Mouse (Mus musculus): ENCODE data around the gene Gsg1l. TPM values are rescaled to one million over a fixed set of nuclear protein-coding genes. Genes with fewer than 3 reads are reported as not detected.

Gsg1l gene
- polyA plus RNA-seq, 1 experiment from 2014 or later: 1.9 TPM

GRCm38 (mm10) chr7:125989969-125990368 lies 92.2 kb downstream of the Gsg1l start:
- Histone ChIP-seq H3K9ac (no peak overlapping the region), H3K4me2 (no peak overlapping the region), H3K4me3 (replicated peaks) (no peak overlapping the region), H3K9me3 (no peaks in the 10 kb centered on the region), H3K27me3 (no peaks in the 10 kb centered on the region; the same call in 1 of the 2 replicates), H3K4me1 (peaks cover 14% of the 10 kb centered on the region), H3K27ac (no peak overlapping the region), H3K36me3 (replicated peaks) (no peaks in the 10 kb centered on the region)
- no peak for ATAC-seq (ENCODE audit: low FRiP score)
- WGBS: 79% methylated on average over 7 of the region's 7 CpGs

- H3K4me1 ChIP-seq: peaks cover 15% of the 10 kb centered on the region
- WGBS: 6% methylated on average over 4 of the region's 4 CpGs
Observed at GRCm38 (mm10) chr7:125989489-125989888, 92.7 kb downstream of the Gsg1l start.

GRCm38 (mm10) chr7:125988326-125988725 lies 93.9 kb downstream of the Gsg1l start:
- H3K4me2 ChIP-seq: no peak overlapping the region
- H3K36me3 ChIP-seq (replicated peaks): no peaks in the 10 kb centered on the region
- no peak for ATAC-seq (ENCODE audit: low FRiP score)
- H3K4me3 ChIP-seq (replicated peaks): no peak overlapping the region
- peaks cover 4% of the 10 kb centered on the region; the same call in 1 of the 2 replicates for H3K27me3 ChIP-seq
- H3K9me3 ChIP-seq: no peaks in the 10 kb centered on the region
- H3K9ac ChIP-seq: no peak overlapping the region
- 84% methylated on average over 3 of the region's 3 CpGs for WGBS
- peaks cover 27% of the 10 kb centered on the region for H3K4me1 ChIP-seq
- H3K27ac ChIP-seq: no peak overlapping the region

More at GRCm38 (mm10) chr7:125989489-125989888, 92.7 kb downstream of the Gsg1l start:
- H3K36me3 ChIP-seq (replicated peaks): no peaks in the 10 kb centered on the region
- H3K27me3 ChIP-seq: no peaks in the 10 kb centered on the region; the same call in 1 of the 2 replicates
- no peak overlapping the region for H3K4me3 ChIP-seq (replicated peaks)
- ATAC-seq (ENCODE audit: low FRiP score): no peak
- no peaks in the 10 kb centered on the region for H3K9me3 ChIP-seq
- no peak overlapping the region for H3K4me2 ChIP-seq
- no peak overlapping the region for H3K9ac ChIP-seq
- H3K27ac ChIP-seq: no peak overlapping the region

- Histone ChIP-seq H3K27me3 (peaks cover 5% of the 10 kb centered on the region; the same call in 1 of the 2 replicates), H3K36me3 (replicated peaks) (no peaks in the 10 kb centered on the region), H3K4me2 (no peak overlapping the region), H3K9ac (no peak overlapping the region), H3K27ac (no peak overlapping the region), H3K9me3 (no peaks in the 10 kb centered on the region), H3K4me3 (replicated peaks) (no peak overlapping the region), H3K4me1 (peaks cover 27% of the 10 kb centered on the region)
- 84% methylated on average over 3 of the region's 3 CpGs for WGBS
- ATAC-seq (ENCODE audit: low FRiP score): no peak
Observed at GRCm38 (mm10) chr7:125987117-125987516, 95.1 kb downstream of the Gsg1l start.

- WGBS: 76% methylated on average over 10 of the region's 10 CpGs
- ATAC-seq (ENCODE audit: low FRiP score): no peak
- Histone ChIP-seq H3K27me3 (peaks cover 5% of the 10 kb centered on the region; the same call in 1 of the 2 replicates), H3K9me3 (no peaks in the 10 kb centered on the region), H3K9ac (no peak overlapping the region), H3K27ac (no peak overlapping the region), H3K4me3 (replicated peaks) (no peak overlapping the region), H3K36me3 (replicated peaks) (no peaks in the 10 kb centered on the region), H3K4me2 (no peak overlapping the region), H3K4me1 (peaks cover 21% of the 10 kb centered on the region)
Observed at GRCm38 (mm10) chr7:125985565-125985964, 96.6 kb downstream of the Gsg1l start.

- Histone ChIP-seq H3K4me2 (no peak overlapping the region), H3K27me3 (peaks cover 5% of the 10 kb centered on the region; the same call in 1 of the 2 replicates), H3K9me3 (no peaks in the 10 kb centered on the region), H3K27ac (no peak overlapping the region; the same call in 1 of the 2 replicates), H3K36me3 (replicated peaks) (no peaks in the 10 kb centered on the region), H3K9ac (no peak overlapping the region), H3K4me3 (replicated peaks) (no peak overlapping the region), H3K4me1 (peaks cover 15% of the 10 kb centered on the region)
- ATAC-seq (ENCODE audit: low FRiP score): no peak; the same call in 1 of the 2 replicates
- WGBS: 26% methylated on average over 12 of the region's 12 CpGs
Observed at GRCm38 (mm10) chr7:125983902-125984841, 98.0 kb downstream of the Gsg1l start.

- Histone ChIP-seq H3K4me3 (replicated peaks) (no peak overlapping the region), H3K36me3 (replicated peaks) (no peaks in the 10 kb centered on the region), H3K4me1 (peaks cover 14% of the 10 kb centered on the region), H3K9me3 (no peaks in the 10 kb centered on the region), H3K4me2 (no peak overlapping the region), H3K9ac (no peak overlapping the region), H3K27ac (no peak overlapping the region), H3K27me3 (peaks cover 5% of the 10 kb centered on the region; the same call in 1 of the 2 replicates)
- ATAC-seq (ENCODE audit: low FRiP score): no peak
- WGBS: 92% methylated on average over 8 of the region's 8 CpGs
Observed at GRCm38 (mm10) chr7:125979591-125979990, 102.6 kb downstream of the Gsg1l start.

GRCm38 (mm10) chr7:125976695-125977094 lies 105.5 kb downstream of the Gsg1l start:
- Histone ChIP-seq H3K4me1 (peaks cover 14% of the 10 kb centered on the region), H3K27ac (no peak overlapping the region), H3K4me3 (replicated peaks) (no peak overlapping the region), H3K27me3 (no peaks in the 10 kb centered on the region; the same call in 1 of the 2 replicates), H3K36me3 (replicated peaks) (no peaks in the 10 kb centered on the region), H3K9ac (no peak overlapping the region), H3K4me2 (no peak overlapping the region), H3K9me3 (no peaks in the 10 kb centered on the region)
- ATAC-seq (ENCODE audit: low FRiP score): no peak
- WGBS: 89% methylated on average over 9 of the region's 9 CpGs

GRCm38 (mm10) chr7:125975414-125975813 lies 106.8 kb downstream of the Gsg1l start:
- Histone ChIP-seq H3K4me2 (no peak overlapping the region), H3K4me3 (replicated peaks) (no peak overlapping the region), H3K9me3 (no peaks in the 10 kb centered on the region), H3K36me3 (replicated peaks) (no peaks in the 10 kb centered on the region), H3K4me1 (peaks cover 14% of the 10 kb centered on the region), H3K9ac (no peak overlapping the region), H3K27ac (no peak overlapping the region), H3K27me3 (no peaks in the 10 kb centered on the region; the same call in 1 of the 2 replicates)
- ATAC-seq (ENCODE audit: low FRiP score): no peak
- WGBS: 67% methylated on average over 6 of the region's 6 CpGs

- peaks cover 14% of the 10 kb centered on the region for H3K4me1 ChIP-seq
- H3K9me3 ChIP-seq: no peaks in the 10 kb centered on the region
- 58% methylated on average over 4 of the region's 4 CpGs for WGBS
- H3K4me3 ChIP-seq (replicated peaks): no peak overlapping the region
- no peaks in the 10 kb centered on the region; the same call in 1 of the 2 replicates for H3K27me3 ChIP-seq
- H3K4me2 ChIP-seq: no peak overlapping the region
- no peak overlapping the region for H3K9ac ChIP-seq
- ATAC-seq (ENCODE audit: low FRiP score): no peak
- H3K27ac ChIP-seq: no peak overlapping the region
- no peaks in the 10 kb centered on the region for H3K36me3 ChIP-seq (replicated peaks)
Observed at GRCm38 (mm10) chr7:125973874-125974273, 108.3 kb downstream of the Gsg1l start.

- H3K27me3 ChIP-seq: no peaks in the 10 kb centered on the region; the same call in 1 of the 2 replicates
- no peak overlapping the region for H3K4me3 ChIP-seq (replicated peaks)
- H3K36me3 ChIP-seq (replicated peaks): no peaks in the 10 kb centered on the region
- H3K4me2 ChIP-seq: no peak overlapping the region
- no peak overlapping the region for H3K9ac ChIP-seq
- no peak for ATAC-seq (ENCODE audit: low FRiP score)
- H3K4me1 ChIP-seq: peaks cover 14% of the 10 kb centered on the region
- no peak overlapping the region for H3K27ac ChIP-seq
- H3K9me3 ChIP-seq: no peaks in the 10 kb centered on the region
- WGBS: 56% methylated on average over 6 of the region's 6 CpGs
Observed at GRCm38 (mm10) chr7:125972776-125973175, 109.4 kb downstream of the Gsg1l start.

GRCm38 (mm10) chr7:125972174-125972672 lies 110.0 kb downstream of the Gsg1l start:
- Histone ChIP-seq H3K4me1 (peaks cover 14% of the 10 kb centered on the region), H3K9me3 (no peaks in the 10 kb centered on the region), H3K4me3 (replicated peaks) (no peak overlapping the region), H3K27ac (no peak overlapping the region), H3K9ac (no peak overlapping the region), H3K36me3 (replicated peaks) (no peaks in the 10 kb centered on the region), H3K27me3 (no peaks in the 10 kb centered on the region; the same call in 1 of the 2 replicates), H3K4me2 (no peak overlapping the region)
- ATAC-seq (ENCODE audit: low FRiP score): no peak
- 32% methylated on average over 7 of the region's 7 CpGs for WGBS

Measured in forebrain, embryonic 12.5 days (tissue).